ENCODE assay signal across 8 mouse cellular contexts in the genomic region with DNA sequence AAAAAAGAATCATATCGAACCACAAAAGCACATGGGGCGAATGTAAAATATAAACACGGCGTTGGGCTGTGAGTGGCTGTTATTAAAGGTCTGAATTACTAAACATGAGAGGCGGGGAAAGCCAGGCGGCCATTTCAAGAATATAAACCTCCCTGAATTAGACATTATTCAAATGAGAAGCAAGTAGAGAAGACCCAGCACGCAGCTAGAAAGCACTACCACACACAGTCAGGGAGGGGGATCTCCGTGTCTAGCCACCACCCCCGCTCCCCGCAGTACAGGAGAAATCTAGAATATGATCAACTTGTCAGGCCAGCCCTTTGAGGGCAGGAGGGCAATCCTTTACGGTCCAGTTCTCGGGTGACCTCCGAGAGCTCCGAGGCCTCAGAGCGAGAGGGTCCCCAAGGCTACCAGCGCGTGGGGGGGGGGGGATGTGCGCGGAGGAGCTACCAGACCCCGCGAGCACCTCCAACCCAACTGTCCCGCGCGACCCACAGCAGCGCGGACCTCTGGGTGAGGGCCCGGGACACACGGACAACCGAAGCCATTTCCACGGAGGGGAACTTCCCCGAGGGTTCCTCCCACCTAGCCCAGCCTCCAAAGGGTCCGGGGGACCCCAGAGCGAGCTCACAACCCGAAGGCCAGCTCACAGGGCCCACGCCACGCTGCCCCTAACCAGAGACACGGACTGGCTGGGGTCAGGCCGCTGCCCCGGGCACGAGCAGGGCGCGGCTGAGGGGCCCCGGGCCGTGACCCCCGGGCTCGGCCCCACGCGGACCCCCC. TPM values are rescaled to one million over a fixed set of nuclear protein-coding genes. Genes with fewer than 3 reads are reported as not detected.
A peak's percentile ranks its signal among the peaks of the same experiment; 100 is the strongest.
DNase-seq lines count a peak whose midpoint lies in the region; ATAC-seq and TF ChIP-seq lines count a peak whose summit lies in the region.

No protein-coding gene starts in this region.

- dilution Hi-C loops in CH12.LX (cut with MboI; ENCODE audit: extremely low pct_ligation_motif_present, extremely low pct_unique_long_range_greater_than_20kb, low sequenced_read_pairs), result no loop called here

- peaks cover 0 to 24% of the 10 kb centered on the region in 2 experiments; a peak in 2 of 4 replicates for H3K4me1 ChIP-seq in CH12.LX (ENCODE audit: control insufficient read depth in 1 of 2, insufficient read depth in 2 of 2)
- H3K4me1 ChIP-seq in forebrain, embryonic 11.5 days (replicated peaks; ENCODE audit: control insufficient read depth, insufficient read depth, low read length), result peaks cover 11% of the 10 kb centered on the region; the same call in 1 of the 2 replicates
- H3K4me1 ChIP-seq in heart, postnatal 0 days (ENCODE audit: control insufficient read depth, insufficient read depth), result peaks cover 13% of the 10 kb centered on the region
- peaks cover 6% of the 10 kb centered on the region for H3K4me1 ChIP-seq in lung, adult 2 months (ENCODE audit: control insufficient read depth, insufficient read depth, low read length)
- H3K4me1 ChIP-seq in neural tube, embryonic 15.5 days, result peaks cover 26% of the 10 kb centered on the region

- H3K79me2 ChIP-seq in CH12.LX (replicated peaks; ENCODE audit: control insufficient read depth, extremely low read depth, insufficient read depth, poor library complexity, severe bottlenecking), result peaks cover 6% of the 10 kb centered on the region

- peaks cover 1% of the 10 kb centered on the region for H3K27me3 ChIP-seq in CH12.LX (replicated peaks)
- no peaks in the 10 kb centered on the region for H3K27me3 ChIP-seq in forebrain, embryonic 11.5 days (ENCODE audit: control insufficient read depth, insufficient read depth, low read length)
- no peaks in the 10 kb centered on the region for H3K27me3 ChIP-seq in heart, postnatal 0 days (ENCODE audit: control insufficient read depth, insufficient read depth, low read length)
- no peaks in the 10 kb centered on the region; the same call in 1 of the 2 replicates for H3K27me3 ChIP-seq in neural tube, embryonic 15.5 days (replicated peaks)

- TF ChIP-seq RAD21 in CH12.LX (IDR thresholded peaks at IDR 0.05; ENCODE audit: low read depth, low read length), result no peak

- no peak for TF ChIP-seq CTCF in CH12.LX (conservative IDR thresholded peaks at IDR 0.05 in 1 of 2, IDR thresholded peaks at IDR 0.05 in 1 of 2; ENCODE audit: low read depth in 2 of 2, low read length in 2 of 2)
- TF ChIP-seq CTCF in brain, embryonic 14.5 days (IDR thresholded peaks at IDR 0.05; ENCODE audit: borderline replicate concordance, extremely low read depth, insufficient read depth, insufficient read length), result no peak
- no peak for TF ChIP-seq CTCF in heart, postnatal 0 days (IDR thresholded peaks at IDR 0.05; ENCODE audit: low read depth)
- no peak for TF ChIP-seq CTCF in lung, adult 2 months (IDR thresholded peaks at IDR 0.05; ENCODE audit: insufficient read depth, low read length)

- DNase-seq in CH12.LX (ENCODE audit: extremely low read depth), result peak; percentile 85
- peak; percentile 81 for DNase-seq in brain, embryonic 14.5 days (ENCODE audit: low read depth)
- DNase-seq in forebrain, embryonic 11.5 days (ENCODE audit: low spot score), result peak; percentile 76
- peak; percentile 55 for DNase-seq in heart, postnatal 0 days (ENCODE audit: low spot score)
- peak; percentile 78 to 83 for DNase-seq in kidney, postnatal 36 days
- peak; percentile 57 for DNase-seq in lung, adult 2 months
- peak; percentile 73 for DNase-seq in testis, postnatal 14 days (ENCODE audit: low spot score)

- H3K4me2 ChIP-seq in CH12.LX (ENCODE audit: insufficient read depth, low read depth, poor library complexity, severe bottlenecking), result peak overlapping the region; percentile 99
- H3K4me2 ChIP-seq in forebrain, embryonic 11.5 days (ENCODE audit: low read depth, low read length, severe bottlenecking), result peak overlapping the region; percentile 49
- H3K4me2 ChIP-seq in heart, postnatal 0 days (ENCODE audit: low read depth, low read length), result peak overlapping the region; percentile 92
- H3K4me2 ChIP-seq in neural tube, embryonic 15.5 days, result peak overlapping the region; percentile 86

- peak; percentile 30; the same call in 1 of the 2 replicates for TF ChIP-seq EP300 in CH12.LX (IDR thresholded peaks at IDR 0.05; ENCODE audit: low read length)
- TF ChIP-seq EP300 in heart, postnatal 0 days (IDR thresholded peaks at IDR 0.05; ENCODE audit: low read depth), result no peak

- ATAC-seq in forebrain, embryonic 11.5 days (replicated peaks; ENCODE audit: low FRiP score), result peak; percentile 2; the same call in 1 of the 2 replicates
- no peak for ATAC-seq in heart, postnatal 0 days (ENCODE audit: insufficient read depth, low read depth)
- ATAC-seq in neural tube, embryonic 15.5 days (ENCODE audit: low FRiP score), result peak; percentile 3

- H3K36me3 ChIP-seq in CH12.LX (replicated peaks in 1 of 2; ENCODE audit: control insufficient read depth in 1 of 2, insufficient read depth in 1 of 2, low read length in 1 of 2), result no peaks in the 10 kb centered on the region
- H3K36me3 ChIP-seq in forebrain, embryonic 11.5 days (ENCODE audit: control insufficient read depth, insufficient read depth, low read length), result no peaks in the 10 kb centered on the region
- no peaks in the 10 kb centered on the region for H3K36me3 ChIP-seq in heart, postnatal 0 days (replicated peaks; ENCODE audit: control insufficient read depth, insufficient read depth, low read length)
- no peaks in the 10 kb centered on the region for H3K36me3 ChIP-seq in neural tube, embryonic 15.5 days

- H3K9me3 ChIP-seq in CH12.LX (replicated peaks; ENCODE audit: low read length), result no peaks in the 10 kb centered on the region
- no peaks in the 10 kb centered on the region for H3K9me3 ChIP-seq in forebrain, embryonic 11.5 days (ENCODE audit: control insufficient read depth, low read length)
- H3K9me3 ChIP-seq in heart, postnatal 0 days (replicated peaks; ENCODE audit: control insufficient read depth, low read length), result no peaks in the 10 kb centered on the region
- H3K9me3 ChIP-seq in neural tube, embryonic 15.5 days (replicated peaks), result no peaks in the 10 kb centered on the region

- peak overlapping the region; percentile 98 for H3K9ac ChIP-seq in CH12.LX (ENCODE audit: insufficient read depth, low read depth)
- H3K9ac ChIP-seq in forebrain, embryonic 11.5 days (ENCODE audit: low read length), result peak overlapping the region; percentile 98
- H3K9ac ChIP-seq in heart, postnatal 0 days (replicated peaks; ENCODE audit: low read depth, low read length), result peak overlapping the region; percentile 99
- H3K9ac ChIP-seq in neural tube, embryonic 15.5 days (replicated peaks), result peak overlapping the region; percentile 98

- in situ Hi-C loops in CH12.LX (cut with MboI; ENCODE audit: low pct_ligation_motif_present, low pct_unique_long_range_greater_than_20kb, low sequenced_read_pairs), result loop anchor here (10.0 kb wide), 1 partner anchor 153 kb away; no protein-coding TSS in a partner anchor

- under 1% methylated on average over 41 of the region's 48 CpGs for WGBS in forebrain, embryonic 11.5 days
- 1% methylated on average over 48 of the region's 48 CpGs for WGBS in heart, postnatal 0 days
- WGBS in lung, adult 2 months, result under 1% methylated on average over 48 of the region's 48 CpGs
- under 1% methylated on average over 48 of the region's 48 CpGs for WGBS in neural tube, embryonic 15.5 days

- peak overlapping the region; percentile 55 to 93 (median 86) for H3K4me3 ChIP-seq in CH12.LX (replicated peaks in 1 of 3; ENCODE audit: low read depth in 2 of 3, low read length in 2 of 3, poor library complexity in 1 of 3)
- peak overlapping the region; percentile 71 for H3K4me3 ChIP-seq in forebrain, embryonic 11.5 days (ENCODE audit: low read depth, low read length)
- H3K4me3 ChIP-seq in heart, postnatal 0 days (ENCODE audit: low read depth, low read length), result peak overlapping the region; percentile 99
- peak overlapping the region; percentile 66 for H3K4me3 ChIP-seq in lung, adult 2 months (replicated peaks; ENCODE audit: extremely low read depth, low read depth, low read length)
- peak overlapping the region; percentile 97 for H3K4me3 ChIP-seq in neural tube, embryonic 15.5 days (replicated peaks)

- peak overlapping the region; percentile 93 for H3K27ac ChIP-seq in CH12.LX (ENCODE audit: insufficient read depth, low read depth)
- H3K27ac ChIP-seq in forebrain, embryonic 11.5 days (ENCODE audit: low read depth, low read length), result peak overlapping the region; percentile 89
- peak overlapping the region; percentile 96 for H3K27ac ChIP-seq in heart, postnatal 0 days (ENCODE audit: low read depth)
- H3K27ac ChIP-seq in neural tube, embryonic 15.5 days (replicated peaks), result peak overlapping the region; percentile 95

- TF ChIP-seq POLR2A in CH12.LX (IDR thresholded peaks at IDR 0.05; ENCODE audit: low read depth, low read length), result peak; percentile 66
- TF ChIP-seq POLR2A in brain, embryonic 14.5 days (IDR thresholded peaks at IDR 0.05; ENCODE audit: borderline replicate concordance, extremely low read depth, insufficient read depth, insufficient read length, poor library complexity, severe bottlenecking), result no peak
- no peak for TF ChIP-seq POLR2A in lung, adult 2 months (IDR thresholded peaks at IDR 0.05; ENCODE audit: borderline replicate concordance, extremely low read depth, low read depth, low read length)

TF ChIP-seq in CH12.LX, 34 proteins besides CTCF, POLR2A, EP300 and RAD21 (continues in another document):
- TF ChIP-seq BHLHE40 (IDR thresholded peaks at IDR 0.05; ENCODE audit: low read depth, low read length) (peak; percentile 66), GABPA (IDR thresholded peaks at IDR 0.05; ENCODE audit: insufficient replicate concordance, low read depth, low read length) (no peak), MEF2A (IDR thresholded peaks at IDR 0.05; ENCODE audit: borderline replicate concordance, low read depth, low read length) (peak; percentile 72; the same call in 1 of the 2 replicates), NRF1 (IDR thresholded peaks at IDR 0.05; ENCODE audit: low read depth, low read length) (0 out of 2 replicates have a peak, but pooled peaks have one; percentile 32), KAT2A (IDR thresholded peaks at IDR 0.05; ENCODE audit: insufficient replicate concordance, low read length) (no peak), TBP (conservative IDR thresholded peaks at IDR 0.05; ENCODE audit: low read depth, low read length) (peak; percentile 78; the same call in 1 of the 2 replicates), USF2 (conservative IDR thresholded peaks at IDR 0.05; ENCODE audit: low read depth, low read length) (no peak), MYC (IDR thresholded peaks at IDR 0.05; ENCODE audit: low read depth, low read length) (peak; percentile 75)

RNA-seq across cellular contexts. Expression of gene Pou2f1, which starts 1.2 kb away (rescaled TPM):
- total RNA-seq in CH12.LX (2012; rRNA removed) (6.4 and 8.0 TPM in 2 replicates), CH12.LX (2014; rRNA removed) (6.6 and 7.4 TPM in 2 replicates)
- 11.7 and 18.3 TPM in 2 replicates for polyA plus RNA-seq in CH12.LX (2012; ENCODE audit: insufficient read length, low read depth)
- polyA plus RNA-seq in brain, embryonic 14.5 days (2012; rRNA removed), result 16.0 and 21.2 TPM in 2 replicates
- 32.3 and 35.0 TPM in 2 replicates for polyA plus RNA-seq in forebrain, embryonic 11.5 days (2014; fragmentation: Nextera tagmentation; extraction: Ambion mirVana)
- 15.3 and 27.0 TPM in 2 replicates for total RNA-seq in heart, postnatal 0 days (2014; rRNA removed; ENCODE audit: low replicate concordance)
- 5.2 and 5.7 TPM in 2 replicates for polyA plus RNA-seq in heart, postnatal 0 days (2015; fragmentation: Nextera tagmentation; extraction: Ambion mirVana)
- 13.7 and 17.9 TPM in 2 replicates for polyA plus RNA-seq in lung, adult 2 months (2012; rRNA removed)
- polyA plus RNA-seq in neural tube, embryonic 15.5 days (2015; fragmentation: Nextera tagmentation; extraction: Ambion mirVana), result 14.7 and 15.3 TPM in 2 replicates

Comparison
In these comparisons a context has a peak if more than half of its experiments do, and no peak if none do; other contexts are left out.
1. H3K4me2 ChIP-seq: peak in every context shown above with its lines; median percentile 99 in CH12.LX; 92 in heart, postnatal 0 days; 86 in neural tube, embryonic 15.5 days; 49 in forebrain, embryonic 11.5 days.